12 mouse cellular contexts compared by ENCODE assay signal in the genomic region with DNA sequence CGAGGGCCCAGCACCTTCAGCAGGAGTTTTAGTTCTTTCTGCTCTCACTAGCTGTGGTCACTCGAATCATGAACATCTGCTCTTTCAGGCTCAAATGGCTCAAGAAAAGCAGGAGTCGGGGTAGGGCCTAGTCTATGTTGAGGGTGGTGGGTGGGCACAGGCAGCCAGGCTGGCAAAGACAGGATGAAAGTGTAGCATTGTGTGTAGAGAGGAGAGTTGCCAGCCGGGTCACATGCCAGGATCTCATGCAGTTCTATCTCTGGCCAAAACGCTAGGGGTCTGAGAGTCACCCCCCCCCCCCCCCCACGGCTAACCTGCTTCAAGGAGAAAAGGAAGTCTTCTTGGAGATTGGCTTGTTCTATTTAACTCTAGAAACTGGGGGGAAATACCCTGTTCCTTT. TPM values are rescaled to one million over a fixed set of nuclear protein-coding genes. Genes with fewer than 3 reads are reported as not detected.
A peak's percentile ranks its signal among the peaks of the same experiment; 100 is the strongest.
DNase-seq lines count a peak whose midpoint lies in the region; ATAC-seq and TF ChIP-seq lines count a peak whose summit lies in the region.
"Had no signal": no experiment of that assay in that cellular context is flagged by ENCODE, and none has a peak within 500 bp of the region (broad histone marks: within the 10 kb centered on the region; RNA-seq: fewer than 3 reads in every experiment).

No protein-coding gene starts in this region.

- peak overlapping the region; percentile 77 for H3K4me2 ChIP-seq in forebrain, embryonic 12.5 days
- no peak overlapping the region for H3K4me2 ChIP-seq in forebrain, embryonic 16.5 days (ENCODE audit: low read length)
- H3K4me2 ChIP-seq in forebrain, embryonic 13.5 days, result peak overlapping the region; percentile 67
- H3K4me2 ChIP-seq in limb, embryonic 13.5 days (replicated peaks), result peak overlapping the region; percentile 93

- no peak for DNase-seq in left cerebral cortex, adult 2 months (ENCODE audit: extremely low spot score in 1 of 2, low spot score in 2 of 2)
- DNase-seq in left cerebral cortex, postnatal 36 days (ENCODE audit: low spot score in 2 of 2), result no peak
- DNase-seq in spleen, postnatal 4 days (ENCODE audit: low spot score in 2 of 2), result no peak
- DNase-seq in left cerebral cortex, postnatal 14 days (ENCODE audit: low spot score in 2 of 2), result no peak
- DNase-seq: B cell, adult 2 months; right cerebral cortex, adult 18-20 months had no signal

- H3K9ac ChIP-seq in forebrain, embryonic 12.5 days, result peak overlapping the region; percentile 17; the same call in 1 of the 2 replicates
- no peak overlapping the region for H3K9ac ChIP-seq in forebrain, embryonic 16.5 days (replicated peaks; ENCODE audit: low read depth, low read length)
- peak overlapping the region; percentile 31; the same call in 1 of the 2 replicates for H3K9ac ChIP-seq in forebrain, embryonic 13.5 days
- peak overlapping the region; percentile 54 for H3K9ac ChIP-seq in limb, embryonic 13.5 days

- no peak for ATAC-seq in forebrain, embryonic 12.5 days (ENCODE audit: low FRiP score)
- no peak for ATAC-seq in forebrain, embryonic 16.5 days
- ATAC-seq in forebrain, embryonic 13.5 days, result no peak
- ATAC-seq in limb, embryonic 13.5 days (ENCODE audit: low FRiP score, low read depth), result no peak

- no peak overlapping the region; the same call in 1 of the 2 replicates for H3K4me3 ChIP-seq in forebrain, embryonic 12.5 days (replicated peaks)
- H3K4me3 ChIP-seq in forebrain, embryonic 16.5 days (replicated peaks; ENCODE audit: low read length), result no peak overlapping the region
- no peak overlapping the region for H3K4me3 ChIP-seq in left cerebral cortex, adult 2 months
- H3K4me3 ChIP-seq in forebrain, embryonic 13.5 days, result no peak overlapping the region
- H3K4me3 ChIP-seq in limb, embryonic 13.5 days, result peak overlapping the region; percentile 47

- H3K36me3 ChIP-seq in forebrain, embryonic 12.5 days (replicated peaks), result peaks cover 8% of the 10 kb centered on the region
- no peaks in the 10 kb centered on the region for H3K36me3 ChIP-seq in forebrain, embryonic 16.5 days (ENCODE audit: control insufficient read depth, insufficient read depth)
- H3K36me3 ChIP-seq in forebrain, embryonic 13.5 days (ENCODE audit: poor library complexity, severe bottlenecking), result peaks cover 9% of the 10 kb centered on the region
- peaks cover 16% of the 10 kb centered on the region; the same call in 1 of the 2 replicates for H3K36me3 ChIP-seq in limb, embryonic 13.5 days

- WGBS in forebrain, embryonic 12.5 days, result 34% methylated on average over 6 of the region's 6 CpGs
- WGBS in forebrain, embryonic 16.5 days, result 20% methylated on average over 5 of the region's 6 CpGs
- WGBS in forebrain, embryonic 13.5 days, result 30% methylated on average over 6 of the region's 6 CpGs
- WGBS in limb, embryonic 13.5 days, result 18% methylated on average over 6 of the region's 6 CpGs

- peaks cover 8% of the 10 kb centered on the region; the same call in 1 of the 2 replicates for H3K27me3 ChIP-seq in forebrain, embryonic 12.5 days
- H3K27me3 ChIP-seq in forebrain, embryonic 16.5 days (replicated peaks; ENCODE audit: control insufficient read depth, insufficient read depth, low read length), result no peaks in the 10 kb centered on the region
- peaks cover 3% of the 10 kb centered on the region for H3K27me3 ChIP-seq in forebrain, embryonic 13.5 days
- no peaks in the 10 kb centered on the region for H3K27me3 ChIP-seq in limb, embryonic 13.5 days

- H3K27ac ChIP-seq in forebrain, embryonic 12.5 days, result no peak overlapping the region
- H3K27ac ChIP-seq in forebrain, embryonic 16.5 days (ENCODE audit: low read length), result no peak overlapping the region
- H3K27ac ChIP-seq in left cerebral cortex, adult 2 months, result peak overlapping the region; percentile 41; the same call in 1 of the 2 replicates
- H3K27ac ChIP-seq in forebrain, embryonic 13.5 days, result no peak overlapping the region
- peak overlapping the region; percentile 33; the same call in 1 of the 2 replicates for H3K27ac ChIP-seq in limb, embryonic 13.5 days
- H3K27ac ChIP-seq: stomach, postnatal 0 days had no signal

- TF ChIP-seq CTCF in left cerebral cortex, adult 2 months (IDR thresholded peaks at IDR 0.05), result no peak

- peaks cover 43% of the 10 kb centered on the region for H3K4me1 ChIP-seq in forebrain, embryonic 12.5 days
- peaks cover 31% of the 10 kb centered on the region for H3K4me1 ChIP-seq in forebrain, embryonic 16.5 days (replicated peaks; ENCODE audit: control insufficient read depth, insufficient read depth, low read length)
- peaks cover 33% of the 10 kb centered on the region for H3K4me1 ChIP-seq in forebrain, embryonic 13.5 days
- H3K4me1 ChIP-seq in limb, embryonic 13.5 days, result peaks cover 55% of the 10 kb centered on the region

- H3K9me3 ChIP-seq in forebrain, embryonic 12.5 days, result no peaks in the 10 kb centered on the region
- H3K9me3 ChIP-seq in forebrain, embryonic 16.5 days (ENCODE audit: control insufficient read depth, low read length), result no peaks in the 10 kb centered on the region
- no peaks in the 10 kb centered on the region for H3K9me3 ChIP-seq in forebrain, embryonic 13.5 days (replicated peaks)
- no peaks in the 10 kb centered on the region for H3K9me3 ChIP-seq in limb, embryonic 13.5 days

- intact Hi-C loops in left cerebral cortex, adult 2 months (cut with DNase I), result no loop called here
- intact Hi-C loops in left cerebral cortex, postnatal 36 days (cut with DNase I), result no loop called here
- intact Hi-C loops in left cerebral cortex, postnatal 14 days (cut with DNase I), result no loop called here

RNA-seq across cellular contexts. Expression of a gene that starts 1.8 kb away (rescaled TPM):
- 26.3 and 32.1 TPM in 2 replicates for polyA plus RNA-seq in forebrain, embryonic 12.5 days (2016; fragmentation: Nextera tagmentation; extraction: Ambion mirVana)
- 9.4 and 10.2 TPM in 2 replicates for polyA plus RNA-seq in forebrain, embryonic 16.5 days (2015; fragmentation: Nextera tagmentation; extraction: Ambion mirVana)
- 1 to 10 TPM; 6.8 to 8.2 TPM for total RNA-seq in left cerebral cortex, adult 2 months (2021)
- total RNA-seq in left cerebral cortex, postnatal 36 days (2021), result 10 to 100 TPM in 1 of 2 experiments, 1 to 10 TPM in 1; 8.8 to 10.6 TPM
- polyA plus RNA-seq in forebrain, embryonic 13.5 days (2015; fragmentation: Nextera tagmentation; extraction: Ambion mirVana), result 23.1 and 27.4 TPM in 2 replicates
- polyA plus RNA-seq in limb, embryonic 13.5 days (2015; fragmentation: Nextera tagmentation; extraction: Ambion mirVana), result 36.8 and 37.0 TPM in 2 replicates
- total RNA-seq in left cerebral cortex, postnatal 14 days (2021), result 1 to 10 TPM; 5.3 to 5.5 TPM
- total RNA-seq: granulocyte monocyte progenitor cell, adult 5-6 weeks had no signal

RNA-seq across cellular contexts. Expression of a gene that starts 8.9 kb away (rescaled TPM):
- polyA plus RNA-seq in forebrain, embryonic 12.5 days (2016; fragmentation: Nextera tagmentation; extraction: Ambion mirVana), result 32.2 and 37.5 TPM in 2 replicates
- polyA plus RNA-seq in forebrain, embryonic 16.5 days (2015; fragmentation: Nextera tagmentation; extraction: Ambion mirVana), result 35.6 and 35.9 TPM in 2 replicates
- 10 to 100 TPM; 68.2 to 72.9 TPM for total RNA-seq in left cerebral cortex, adult 2 months (2021)
- total RNA-seq in left cerebral cortex, postnatal 36 days (2021), result 10 to 100 TPM; 61.8 to 75.2 TPM
- 28.3 and 34.4 TPM in 2 replicates for polyA plus RNA-seq in forebrain, embryonic 13.5 days (2015; fragmentation: Nextera tagmentation; extraction: Ambion mirVana)
- 30.2 and 30.9 TPM in 2 replicates for polyA plus RNA-seq in limb, embryonic 13.5 days (2015; fragmentation: Nextera tagmentation; extraction: Ambion mirVana)
- 10 to 100 TPM; 72.2 to 79.0 TPM for total RNA-seq in left cerebral cortex, postnatal 14 days (2021)

RNA-seq across cellular contexts. Expression of a gene that starts 10.8 kb away (rescaled TPM):
- polyA plus RNA-seq in forebrain, embryonic 12.5 days (2016; fragmentation: Nextera tagmentation; extraction: Ambion mirVana), result 8.4 and 10.1 TPM in 2 replicates
- polyA plus RNA-seq in forebrain, embryonic 16.5 days (2015; fragmentation: Nextera tagmentation; extraction: Ambion mirVana), result 13.8 and 14.4 TPM in 2 replicates
- total RNA-seq in left cerebral cortex, adult 2 months (2021), result 1 to 10 TPM; 3.3 to 5.4 TPM
- 1 to 10 TPM; 3.4 to 5.5 TPM for total RNA-seq in left cerebral cortex, postnatal 36 days (2021)
- 11.8 and 12.4 TPM in 2 replicates for polyA plus RNA-seq in forebrain, embryonic 13.5 days (2015; fragmentation: Nextera tagmentation; extraction: Ambion mirVana)
- polyA plus RNA-seq in limb, embryonic 13.5 days (2015; fragmentation: Nextera tagmentation; extraction: Ambion mirVana), result 14.5 and 16.1 TPM in 2 replicates
- 10 to 100 TPM; 10.4 to 12.7 TPM for total RNA-seq in left cerebral cortex, postnatal 14 days (2021)

RNA-seq across cellular contexts. Expression of a gene that starts 20.6 kb away (rescaled TPM):
- 4.1 and 4.9 TPM in 2 replicates for polyA plus RNA-seq in forebrain, embryonic 12.5 days (2016; fragmentation: Nextera tagmentation; extraction: Ambion mirVana)
- polyA plus RNA-seq in forebrain, embryonic 16.5 days (2015; fragmentation: Nextera tagmentation; extraction: Ambion mirVana), result 4.1 and 5.7 TPM in 2 replicates
- 10 to 100 TPM; 15.9 to 23.8 TPM for total RNA-seq in left cerebral cortex, adult 2 months (2021)
- 10 to 100 TPM; 18.6 to 26.6 TPM for total RNA-seq in left cerebral cortex, postnatal 36 days (2021)
- polyA plus RNA-seq in forebrain, embryonic 13.5 days (2015; fragmentation: Nextera tagmentation; extraction: Ambion mirVana), result 5.2 and 5.4 TPM in 2 replicates
- 9.7 and 10.2 TPM in 2 replicates for polyA plus RNA-seq in limb, embryonic 13.5 days (2015; fragmentation: Nextera tagmentation; extraction: Ambion mirVana)
- total RNA-seq in left cerebral cortex, postnatal 14 days (2021), result 10 to 100 TPM; 17.0 to 20.9 TPM

RNA-seq across cellular contexts. Expression of a gene that starts 26.4 kb away (rescaled TPM):
- polyA plus RNA-seq in forebrain, embryonic 12.5 days (2016; fragmentation: Nextera tagmentation; extraction: Ambion mirVana), result 405 and 446 TPM in 2 replicates
- polyA plus RNA-seq in forebrain, embryonic 16.5 days (2015; fragmentation: Nextera tagmentation; extraction: Ambion mirVana), result 185 and 205 TPM in 2 replicates
- 10 to 100 TPM; 82.7 to 98.9 TPM for total RNA-seq in left cerebral cortex, adult 2 months (2021)
- 10 to 100 TPM; 87.9 to 91.2 TPM for total RNA-seq in left cerebral cortex, postnatal 36 days (2021)
- polyA plus RNA-seq in forebrain, embryonic 13.5 days (2015; fragmentation: Nextera tagmentation; extraction: Ambion mirVana), result 322 and 341 TPM in 2 replicates
- 231 and 249 TPM in 2 replicates for polyA plus RNA-seq in limb, embryonic 13.5 days (2015; fragmentation: Nextera tagmentation; extraction: Ambion mirVana)
- total RNA-seq in left cerebral cortex, postnatal 14 days (2021), result 100 to 1,000 TPM in 1 of 2 experiments, 10 to 100 TPM in 1; 95.6 to 107 TPM

Comparison
In these comparisons a context has a peak if more than half of its experiments do, and no peak if none do; other contexts are left out.
1. H3K27ac ChIP-seq: peak in left cerebral cortex, adult 2 months (single experiment) and limb, embryonic 13.5 days (single experiment); none in forebrain, embryonic 12.5 days (single experiment), forebrain, embryonic 16.5 days (single experiment) and forebrain, embryonic 13.5 days (single experiment).